Mouse (Mus musculus) gastrocnemius, postnatal 10 days (tissue): ENCODE measurements around the gene Ube2e1. TPM values are rescaled to one million over a fixed set of nuclear protein-coding genes. Genes with fewer than 3 reads are reported as not detected.

Experiments used
- DNase-seq: peaks from one replicate; pipeline ENCODE4 v3.0.0; 2021; ENCODE audit warnings: mixed read lengths
- long read RNA-seq, 2 experiments: library from polyadenylated mRNA; stranded (forward); transcript quantifications; one replicate each; pipeline ENCODE4 v2.0.0; 2021
- total RNA-seq, 2 experiments: library from RNA; stranded (reverse); gene quantifications; 2 replicates each; pipeline ENCODE4 v1.2.3; 2021

The Ube2e1 gene
- 100 to 1,000 TPM; 113 to 129 TPM for total RNA-seq
- long read RNA-seq, experiment 1, transcript Ube2e1-201 (6 exons, 1,408 nt), result major isoform, 11 of 18 reads
- long read RNA-seq, experiment 1, partial matches to known transcripts, result 4 of 18 reads
- long read RNA-seq, experiment 1, other reads (novel, unspliced or antisense), result 3 of 18 reads
- long read RNA-seq, experiment 2, transcript Ube2e1-201 (6 exons, 1,408 nt), result major isoform, 11 of 20 reads
- long read RNA-seq, experiment 2, partial matches to known transcripts, result 2 of 20 reads
- long read RNA-seq, experiment 2, other reads (novel, unspliced or antisense), result 5 of 20 reads

GRCm38 (mm10) chr14:18331693-18332131 lies at the start of gene Ube2e1:
Gene Ube2e1 (minus strand): TSS chr14:18331859.
- DNase-seq, result peak; percentile 66

GRCm38 (mm10) chr14:18379841-18380240 lies 48.2 kb upstream of the Ube2e1 start:
- DNase-seq, result no peak

GRCm38 (mm10) chr14:18377944-18378575 lies 46.4 kb upstream of the Ube2e1 start:
- DNase-seq, result peak; percentile 16

- DNase-seq, result no peak
Measured at GRCm38 (mm10) chr14:18376206-18376605, 44.5 kb upstream of the Ube2e1 start.

GRCm38 (mm10) chr14:18373758-18374405 lies 42.2 kb upstream of the Ube2e1 start:
- DNase-seq, result no peak

- no peak for DNase-seq
Measured at GRCm38 (mm10) chr14:18372761-18373610, 41.3 kb upstream of the Ube2e1 start.

- no peak for DNase-seq
Measured at GRCm38 (mm10) chr14:18369031-18369430, 37.4 kb upstream of the Ube2e1 start.

- no peak for DNase-seq
Measured at GRCm38 (mm10) chr14:18367025-18367424, 35.4 kb upstream of the Ube2e1 start.

- no peak for DNase-seq
Measured at GRCm38 (mm10) chr14:18364321-18364720, 32.7 kb upstream of the Ube2e1 start.

- no peak for DNase-seq
Measured at GRCm38 (mm10) chr14:18356442-18356841, 24.8 kb upstream of the Ube2e1 start.

- DNase-seq, result no peak
Measured at GRCm38 (mm10) chr14:18355514-18356190, 24.0 kb upstream of the Ube2e1 start.

- DNase-seq, result no peak
Measured at GRCm38 (mm10) chr14:18353525-18353924, 21.9 kb upstream of the Ube2e1 start.

GRCm38 (mm10) chr14:18352934-18353333 lies 21.3 kb upstream of the Ube2e1 start:
- no peak for DNase-seq

- no peak for DNase-seq
Measured at GRCm38 (mm10) chr14:18350680-18351079, 19.0 kb upstream of the Ube2e1 start.

- DNase-seq, result no peak
Measured at GRCm38 (mm10) chr14:18349871-18350270, 18.2 kb upstream of the Ube2e1 start.

GRCm38 (mm10) chr14:18343589-18343988 lies 11.9 kb upstream of the Ube2e1 start:
- DNase-seq, result peak; percentile 12

GRCm38 (mm10) chr14:18342749-18343148 lies 11.1 kb upstream of the Ube2e1 start:
- no peak for DNase-seq

- DNase-seq, result no peak
Measured at GRCm38 (mm10) chr14:18341088-18341487, 9.4 kb upstream of the Ube2e1 start.

- DNase-seq, result no peak
Measured at GRCm38 (mm10) chr14:18336106-18336505, 4.4 kb upstream of the Ube2e1 start.

- DNase-seq, result peak; percentile 51
Measured at GRCm38 (mm10) chr14:18330789-18331692, 618 bp downstream of the Ube2e1 start.
